Mouse (Mus musculus) liver, postnatal 0 days (tissue): ENCODE results near the gene Gnb3.

Source experiments
- CTCF ChIP-seq: sonication (generic); IDR thresholded peaks from 2 replicates; pipeline ENCODE4 v1.5.1; 2016; ENCODE audit warnings: antibody characterized with exemption, low read depth
- EP300 ChIP-seq: IDR thresholded peaks from 2 replicates; pipeline ENCODE4 v1.6.1; 2016; ENCODE audit warnings: antibody characterized with exemption, low read depth, mild to moderate bottlenecking

- TF ChIP-seq CTCF = no peak
- TF ChIP-seq EP300 = no peak
Observed at GRCm38 (mm10) chr6:124865766-124866362, 25.8 kb upstream of the Gnb3 start.
